ENCODE assay signal across 12 mouse cellular contexts in genomic region chr5:24629712-24630111, GRCm38 (mm10).
"Had no signal": no experiment of that assay in that cellular context is flagged by ENCODE, and none has a peak within 500 bp of the region (broad histone marks: within the 10 kb centered on the region; RNA-seq: fewer than 3 reads in every experiment).

No protein-coding gene starts in this region.

- DNase-seq: kidney, adult 2 months; kidney, postnatal 10 days; kidney, postnatal 36 days; liver, embryonic 13.5 days; lung, adult 2 months; lung, postnatal 14 days; lung, postnatal 4 days; retina, postnatal 1 day; right cerebral cortex, postnatal 25 days; spleen, adult 18-20 months; thymus, postnatal 25 days had no signal

- ATAC-seq: midbrain, embryonic 15.5 days had no signal
